Mouse (Mus musculus) midbrain, embryonic 13.5 days (tissue): ENCODE measurements around the gene Nol11. TPM values are rescaled to one million over a fixed set of nuclear protein-coding genes. Genes with fewer than 3 reads are reported as not detected.
"Not testable (repeated sequence)": the region's sequence is repeated elsewhere in the genome, so short reads cannot be mapped to it uniquely, and the experiment has no call there.

ENCODE experiments used
- ATAC-seq: fragments of 200-750 bp; cut with Nextera tagmentation; 2 replicates; pipeline ENCODE4 v1.8.0; 2017; ENCODE audit warnings: mild to moderate bottlenecking, moderate TSS enrichment, moderate library complexity
- H3K27ac ChIP-seq: fragments of 300-500 bp; sonication (generic); 2 replicates; pipeline ENCODE4 v1.5.1; 2015; ENCODE audit warnings: inconsistent platforms, mild to moderate bottlenecking, moderate library complexity
- H3K27me3 ChIP-seq: fragments of 300-500 bp; sonication (generic); 2 replicates; pipeline ENCODE4 v1.6.1; 2015; ENCODE audit warnings: mild to moderate bottlenecking, inconsistent platforms
- H3K36me3 ChIP-seq: fragments of 300-500 bp; sonication (generic); 2 replicates; pipeline ENCODE4 v1.6.1; 2015; ENCODE audit warnings: mild to moderate bottlenecking, inconsistent platforms
- H3K4me1 ChIP-seq: fragments of 300-500 bp; sonication (generic); replicated peaks from 2 replicates; pipeline ENCODE4 v1.6.1; 2015; ENCODE audit warnings: inconsistent platforms
- H3K4me2 ChIP-seq: fragments of 300-500 bp; sonication (generic); replicated peaks from 2 replicates; pipeline ENCODE4 v1.6.1; 2015; ENCODE audit warnings: moderate library complexity, mild to moderate bottlenecking, inconsistent platforms
- H3K4me3 ChIP-seq: fragments of 300-500 bp; sonication (generic); replicated peaks from 2 replicates; pipeline ENCODE4 v1.5.1; 2015; ENCODE audit warnings: mild to moderate bottlenecking, inconsistent platforms
- H3K9ac ChIP-seq: fragments of 300-500 bp; sonication (generic); replicated peaks from 2 replicates; pipeline ENCODE4 v1.6.1; 2015; ENCODE audit warnings: mild to moderate bottlenecking, inconsistent platforms
- H3K9me3 ChIP-seq: fragments of 300-500 bp; sonication (generic); 2 replicates; pipeline ENCODE4 v1.6.1; 2016; ENCODE audit warnings: mild to moderate bottlenecking, inconsistent platforms
- WGBS: fragments of 180-500 bp; shearing (Covaris S2); methylation state at CpG from one replicate; pipeline ENCODE4 v1.1.7; 2015; 5-methylcytosine and 5-hydroxymethylcytosine counted together
- polyA plus RNA-seq: library from polyadenylated mRNA; unstranded; fragments of >200 nt; fragmentation: Nextera tagmentation; extraction: Ambion mirVana; gene quantifications from 2 replicates; pipeline ENCODE4 v1.2.1, GENCODE M21; 2015

The Nol11 gene
- polyA plus RNA-seq, 1 experiment from 2014 or later: 60.2 TPM

- no peaks in the 10 kb centered on the region for H3K4me1 ChIP-seq
- H3K4me3 ChIP-seq: no peak overlapping the region
- H3K27ac ChIP-seq: no peak overlapping the region
- H3K4me2 ChIP-seq: no peak overlapping the region
- H3K36me3 ChIP-seq: no peaks in the 10 kb centered on the region
- H3K27me3 ChIP-seq: no peaks in the 10 kb centered on the region
- H3K9ac ChIP-seq: no peak overlapping the region
- ATAC-seq: no peak
- no peaks in the 10 kb centered on the region for H3K9me3 ChIP-seq
- 82% methylated on average over 5 of the region's 5 CpGs for WGBS
These were observed 35.5 kb downstream of the Nol11 start for GRCm38 (mm10) chr11:107153645-107154044.

GRCm38 (mm10) chr11:107151809-107152208, 37.4 kb downstream of the Nol11 start:
- no peak overlapping the region for H3K4me2 ChIP-seq
- no peak overlapping the region for H3K9ac ChIP-seq
- no peaks in the 10 kb centered on the region for H3K27me3 ChIP-seq
- no peak for ATAC-seq
- no peaks in the 10 kb centered on the region for H3K36me3 ChIP-seq
- H3K9me3 ChIP-seq: no peaks in the 10 kb centered on the region
- H3K27ac ChIP-seq: no peak overlapping the region
- H3K4me1 ChIP-seq: no peaks in the 10 kb centered on the region
- no peak overlapping the region for H3K4me3 ChIP-seq
- 74% methylated on average over 7 of the region's 7 CpGs for WGBS

GRCm38 (mm10) chr11:107143956-107144355, 45.2 kb downstream of the Nol11 start:
- H3K9ac ChIP-seq, H3K36me3 ChIP-seq, H3K4me2 ChIP-seq, H3K9me3 ChIP-seq, ATAC-seq, H3K4me1 ChIP-seq, H3K27ac ChIP-seq, H3K4me3 ChIP-seq, H3K27me3 ChIP-seq: not testable (repeated sequence)
- 95% methylated on average over 11 of the region's 11 CpGs for WGBS

- no peak overlapping the region for H3K9ac ChIP-seq
- WGBS: 85% methylated on average over 2 of the region's 2 CpGs
- H3K9me3 ChIP-seq: no peaks in the 10 kb centered on the region
- no peaks in the 10 kb centered on the region for H3K27me3 ChIP-seq
- no peak overlapping the region for H3K27ac ChIP-seq
- H3K36me3 ChIP-seq: no peaks in the 10 kb centered on the region
- H3K4me3 ChIP-seq: no peak overlapping the region
- ATAC-seq: no peak
- H3K4me2 ChIP-seq: no peak overlapping the region
- H3K4me1 ChIP-seq: no peaks in the 10 kb centered on the region
These were observed 46.8 kb downstream of the Nol11 start for GRCm38 (mm10) chr11:107142382-107142781.

GRCm38 (mm10) chr11:107140756-107141155, 48.4 kb downstream of the Nol11 start:
- Histone ChIP-seq H3K27ac (no peak overlapping the region), H3K9me3 (no peaks in the 10 kb centered on the region), H3K4me2 (no peak overlapping the region), H3K4me3 (no peak overlapping the region), H3K27me3 (no peaks in the 10 kb centered on the region), H3K9ac (no peak overlapping the region), H3K36me3 (no peaks in the 10 kb centered on the region), H3K4me1 (no peaks in the 10 kb centered on the region)
- no peak for ATAC-seq
- WGBS: 27% methylated on average over 6 of the region's 6 CpGs

- no peak overlapping the region for H3K4me3 ChIP-seq
- no peaks in the 10 kb centered on the region for H3K4me1 ChIP-seq
- ATAC-seq: no peak
- H3K36me3 ChIP-seq: no peaks in the 10 kb centered on the region
- H3K27me3 ChIP-seq: no peaks in the 10 kb centered on the region
- no peak overlapping the region for H3K4me2 ChIP-seq
- H3K9ac ChIP-seq: no peak overlapping the region
- no peaks in the 10 kb centered on the region for H3K9me3 ChIP-seq
- WGBS: 72% methylated on average over 3 of the region's 3 CpGs
- H3K27ac ChIP-seq: no peak overlapping the region
These were observed 50.5 kb downstream of the Nol11 start for GRCm38 (mm10) chr11:107138633-107139032.

- no peak overlapping the region for H3K27ac ChIP-seq
- ATAC-seq: no peak
- H3K4me1 ChIP-seq: peaks cover 2% of the 10 kb centered on the region
- WGBS: 94% methylated on average over 6 of the region's 6 CpGs
- H3K9me3 ChIP-seq: no peaks in the 10 kb centered on the region
- no peak overlapping the region for H3K4me3 ChIP-seq
- no peak overlapping the region for H3K9ac ChIP-seq
- H3K36me3 ChIP-seq: no peaks in the 10 kb centered on the region
- no peaks in the 10 kb centered on the region for H3K27me3 ChIP-seq
- no peak overlapping the region for H3K4me2 ChIP-seq
These were observed 51.6 kb downstream of the Nol11 start for GRCm38 (mm10) chr11:107137593-107137992.

- not testable (repeated sequence) for H3K9me3 ChIP-seq, ATAC-seq, H3K9ac ChIP-seq, H3K4me3 ChIP-seq, H3K27ac ChIP-seq, H3K27me3 ChIP-seq, H3K4me1 ChIP-seq, H3K4me2 ChIP-seq, H3K36me3 ChIP-seq
- 96% methylated on average over 10 of the region's 10 CpGs for WGBS
These were observed 52.7 kb downstream of the Nol11 start for GRCm38 (mm10) chr11:107136458-107136857.

- H3K36me3 ChIP-seq: no peaks in the 10 kb centered on the region
- H3K4me1 ChIP-seq: peaks cover 7% of the 10 kb centered on the region
- H3K4me3 ChIP-seq: no peak overlapping the region
- no peak overlapping the region for H3K9ac ChIP-seq
- H3K27ac ChIP-seq: no peak overlapping the region
- no peaks in the 10 kb centered on the region for H3K9me3 ChIP-seq
- no peak overlapping the region for H3K4me2 ChIP-seq
- WGBS: 53% methylated on average over 3 of the region's 3 CpGs
- no peaks in the 10 kb centered on the region for H3K27me3 ChIP-seq
- ATAC-seq: no peak
These were observed 53.4 kb downstream of the Nol11 start for GRCm38 (mm10) chr11:107135741-107136140.

- H3K4me1 ChIP-seq: peaks cover 32% of the 10 kb centered on the region
- H3K36me3 ChIP-seq: no peaks in the 10 kb centered on the region
- peak overlapping the region; percentile 97 for H3K27ac ChIP-seq
- peak overlapping the region; percentile 88 for H3K4me3 ChIP-seq
- under 1% methylated on average over 16 of the region's 16 CpGs for WGBS
- peak overlapping the region; percentile 75 for H3K4me2 ChIP-seq
- H3K27me3 ChIP-seq: no peaks in the 10 kb centered on the region
- ATAC-seq: peak; percentile 74
- peak overlapping the region; percentile 98 for H3K9ac ChIP-seq
- H3K9me3 ChIP-seq: no peaks in the 10 kb centered on the region
These were observed 56.8 kb downstream of the Nol11 start for GRCm38 (mm10) chr11:107132426-107132825.

GRCm38 (mm10) chr11:107131749-107132421, 57.3 kb downstream of the Nol11 start, which contains the start of gene Bptf:
Gene Bptf, minus strand, starts transcription at chr11:107132127.
- Histone ChIP-seq H3K4me3 (peak within 1 kb of the TSS; percentile 88), H3K9me3 (no peaks in the 10 kb centered on the region), H3K4me2 (peak within 1 kb of the TSS; percentile 86), H3K4me1 (peaks cover 36% of the 10 kb centered on the region), H3K27me3 (no peaks in the 10 kb centered on the region), H3K36me3 (no peaks in the 10 kb centered on the region), H3K27ac (peak within 1 kb of the TSS; percentile 97), H3K9ac (peak within 1 kb of the TSS; percentile 98)
- under 1% methylated on average over 27 of the region's 94 CpGs for WGBS
- ATAC-seq: peak; percentile 98

GRCm38 (mm10) chr11:107130879-107131748, 58.1 kb downstream of the Nol11 start:
- WGBS: under 1% methylated on average over 44 of the region's 65 CpGs
- Histone ChIP-seq H3K9ac (peak overlapping the region; percentile 98), H3K4me3 (peak overlapping the region; percentile 88), H3K9me3 (no peaks in the 10 kb centered on the region), H3K36me3 (no peaks in the 10 kb centered on the region), H3K4me1 (peaks cover 41% of the 10 kb centered on the region), H3K4me2 (peak overlapping the region; percentile 86), H3K27me3 (no peaks in the 10 kb centered on the region), H3K27ac (peak overlapping the region; percentile 97)
- peak; percentile 66 for ATAC-seq
